ENCODE assay signal across 8 mouse cellular contexts in the genomic region with DNA sequence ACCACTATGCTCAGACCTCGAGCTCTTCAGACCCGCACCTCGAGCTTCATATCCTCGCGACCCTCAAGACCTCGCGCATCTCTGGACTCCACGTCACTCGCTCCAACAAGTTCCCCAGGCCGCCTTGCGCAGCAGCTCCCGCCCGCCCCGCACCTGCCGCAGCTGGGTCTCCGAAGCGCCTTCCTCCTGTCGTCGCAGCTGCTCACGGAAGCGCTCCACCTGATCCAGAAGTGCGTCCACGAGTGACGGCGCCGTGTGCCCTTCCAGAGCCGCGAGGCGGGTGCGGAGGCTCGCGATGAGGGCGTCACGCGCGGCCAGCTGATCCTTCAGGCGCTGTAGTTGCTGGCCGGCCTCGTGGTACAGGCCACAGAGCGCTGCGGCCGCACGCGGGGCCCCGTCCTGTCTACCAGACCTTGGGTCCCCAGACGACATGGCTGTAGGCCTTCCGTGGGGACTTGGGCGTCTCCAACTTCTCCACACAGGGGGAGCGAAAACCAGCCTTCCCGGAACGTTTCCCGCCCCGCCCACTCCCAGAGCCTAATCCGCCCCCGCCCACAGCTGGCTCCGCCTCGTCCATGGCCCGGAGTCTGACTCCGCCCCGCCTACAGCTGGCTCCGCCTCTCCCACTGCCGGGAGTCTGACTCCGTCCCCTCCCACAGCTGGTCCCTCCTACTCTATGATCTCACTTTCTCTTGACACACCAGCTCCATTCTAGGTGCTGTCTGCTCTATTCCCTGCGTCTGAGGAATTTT. TPM values are rescaled to one million over a fixed set of nuclear protein-coding genes. Genes with fewer than 3 reads are reported as not detected.
DNase-seq lines count a peak whose midpoint lies in the region; ATAC-seq lines count a peak whose summit lies in the region.

Gene Tnip2, minus strand, starts transcription at position 526 of the 752 bp plus-strand sequence.

- H3K4me3 ChIP-seq in brown adipose tissue, adult 24 weeks (ENCODE audit: insufficient read depth, low read depth, low read length), result peak within 1 kb of the TSS; percentile 88
- H3K4me3 ChIP-seq in heart, embryonic 14.5 days (ENCODE audit: control insufficient read depth in 1 of 2, insufficient read depth in 1 of 2, low read depth in 1 of 2, low read length in 2 of 2), result peak within 1 kb of the TSS; percentile 67 to 89
- H3K4me3 ChIP-seq in liver, embryonic 13.5 days (replicated peaks), result peak within 1 kb of the TSS; percentile 82
- peak within 1 kb of the TSS; percentile 87 for H3K4me3 ChIP-seq in stomach, embryonic 16.5 days (replicated peaks; ENCODE audit: low read length)

- H3K27me3 ChIP-seq in heart, embryonic 14.5 days (ENCODE audit: control insufficient read depth, insufficient read depth, low read length), result no peaks in the 10 kb centered on the region
- no peaks in the 10 kb centered on the region for H3K27me3 ChIP-seq in liver, embryonic 13.5 days
- H3K27me3 ChIP-seq in stomach, embryonic 16.5 days (ENCODE audit: control insufficient read depth, insufficient read depth, low read length), result no peaks in the 10 kb centered on the region

- DNase-seq in CD4-positive, CD25-positive, alpha-beta regulatory T cell, adult 2 months (ENCODE audit: low read depth, low spot score), result peak; percentile 98
- DNase-seq in fibroblast of lung, adult 2 months (ENCODE audit: low read depth), result peak; percentile 85
- peak; percentile 99 for DNase-seq in kidney, postnatal 14 days
- DNase-seq in liver, embryonic 13.5 days, result peak; percentile 96
- DNase-seq in neural tube, embryonic 10.5 days (ENCODE audit: extremely low spot score, low spot score), result peak; percentile 92

- peak within 1 kb of the TSS; percentile 87 for H3K9ac ChIP-seq in heart, embryonic 14.5 days (ENCODE audit: low read length)
- peak within 1 kb of the TSS; percentile 90 for H3K9ac ChIP-seq in liver, embryonic 13.5 days
- peak within 1 kb of the TSS; percentile 91 for H3K9ac ChIP-seq in stomach, embryonic 16.5 days (ENCODE audit: low read length)

- no peaks in the 10 kb centered on the region for H3K36me3 ChIP-seq in heart, embryonic 14.5 days (ENCODE audit: control insufficient read depth, insufficient read depth, low read length)
- no peaks in the 10 kb centered on the region for H3K36me3 ChIP-seq in liver, embryonic 13.5 days
- no peaks in the 10 kb centered on the region for H3K36me3 ChIP-seq in stomach, embryonic 16.5 days (ENCODE audit: control insufficient read depth, insufficient read depth, low read length)

- H3K9me3 ChIP-seq in heart, embryonic 14.5 days (ENCODE audit: control insufficient read depth, low read length), result no peaks in the 10 kb centered on the region
- no peaks in the 10 kb centered on the region for H3K9me3 ChIP-seq in liver, embryonic 13.5 days (replicated peaks)
- H3K9me3 ChIP-seq in stomach, embryonic 16.5 days (replicated peaks; ENCODE audit: control insufficient read depth, low read length), result no peaks in the 10 kb centered on the region

- peaks cover 8% of the 10 kb centered on the region; the same call in 1 of the 2 replicates for H3K4me1 ChIP-seq in brown adipose tissue, adult 24 weeks (ENCODE audit: control insufficient read depth, insufficient read depth, insufficient read length, low read length)
- H3K4me1 ChIP-seq in heart, embryonic 14.5 days (ENCODE audit: control insufficient read depth in 2 of 2, insufficient read depth in 2 of 2, low read length in 2 of 2), result peaks cover 10 to 24% of the 10 kb centered on the region in 2 experiments
- H3K4me1 ChIP-seq in liver, embryonic 13.5 days (replicated peaks), result peaks cover 31% of the 10 kb centered on the region
- H3K4me1 ChIP-seq in stomach, embryonic 16.5 days (ENCODE audit: control insufficient read depth, insufficient read depth, low read length), result peaks cover 7% of the 10 kb centered on the region

- H3K27ac ChIP-seq in brown adipose tissue, adult 24 weeks (replicated peaks; ENCODE audit: low read depth, low read length), result peak within 1 kb of the TSS; percentile 83
- peak within 1 kb of the TSS in 1 of 2 experiments; percentile 42; a peak in 2 of 4 replicates for H3K27ac ChIP-seq in heart, embryonic 14.5 days (replicated peaks in 1 of 2; ENCODE audit: control insufficient read depth in 1 of 2, insufficient read depth in 1 of 2, low read depth in 2 of 2, low read length in 2 of 2)
- peak within 1 kb of the TSS; percentile 69 for H3K27ac ChIP-seq in liver, embryonic 13.5 days
- peak within 1 kb of the TSS; percentile 74 for H3K27ac ChIP-seq in stomach, embryonic 16.5 days (ENCODE audit: low read length)

- peak; percentile 97 for ATAC-seq in heart, embryonic 14.5 days (ENCODE audit: insufficient number of reproducible peaks, insufficient read depth, low FRiP score, low read depth)
- peak; percentile 92 for ATAC-seq in liver, embryonic 13.5 days (ENCODE audit: low read depth)
- ATAC-seq in stomach, embryonic 16.5 days (ENCODE audit: insufficient read depth, low FRiP score), result peak; percentile 99

- peak within 1 kb of the TSS; percentile 95 for H3K4me2 ChIP-seq in heart, embryonic 14.5 days (ENCODE audit: low read length)
- H3K4me2 ChIP-seq in liver, embryonic 13.5 days, result peak within 1 kb of the TSS; percentile 100
- H3K4me2 ChIP-seq in stomach, embryonic 16.5 days (ENCODE audit: low read depth, low read length), result peak within 1 kb of the TSS; percentile 92

- WGBS in heart, embryonic 14.5 days, result under 1% methylated on average over 64 of the region's 64 CpGs
- under 1% methylated on average over 64 of the region's 64 CpGs for WGBS in liver, embryonic 13.5 days (ENCODE audit: insufficient replicate concordance)
- under 1% methylated on average over 64 of the region's 64 CpGs for WGBS in stomach, embryonic 16.5 days

RNA-seq across cellular contexts. Expression of gene Tnip2, which starts in this region (rescaled TPM):
- 4.3 and 4.8 TPM in 2 replicates for polyA plus RNA-seq in brown adipose tissue, adult 24 weeks (2012; ENCODE audit: insufficient read depth, insufficient read length, missing spikeins)
- 17.0 and 19.9 TPM in 2 replicates for polyA plus RNA-seq in heart, embryonic 14.5 days (2014; fragmentation: Nextera tagmentation; extraction: Ambion mirVana)
- 5.4 and 6.6 TPM in 2 replicates for polyA plus RNA-seq in liver, embryonic 13.5 days (2015; fragmentation: Nextera tagmentation; extraction: Ambion mirVana)
- polyA plus RNA-seq in stomach, embryonic 16.5 days (2015; fragmentation: Nextera tagmentation; extraction: Ambion mirVana), result 29.2 and 31.6 TPM in 2 replicates
